Mouse (Mus musculus): Measurements from ENCODE around the gene Kcnc3.
A peak's percentile ranks its signal among the peaks of the same experiment; 100 is the strongest.

The Kcnc3 gene

GRCm38 (mm10) chr7:44571811-44572210 is 18.7 kb upstream of the Kcnc3 start:
- DNase-seq = no peak

GRCm38 (mm10) chr7:44572213-44572701 is 18.2 kb upstream of the Kcnc3 start, which contains the start of gene Napsa:
Gene Napsa, plus strand, starts transcription at chr7:44572380.
- DNase-seq = no peak

GRCm38 (mm10) chr7:44572956-44573484 is 17.4 kb upstream of the Kcnc3 start:
- DNase-seq = no peak

DNA sequence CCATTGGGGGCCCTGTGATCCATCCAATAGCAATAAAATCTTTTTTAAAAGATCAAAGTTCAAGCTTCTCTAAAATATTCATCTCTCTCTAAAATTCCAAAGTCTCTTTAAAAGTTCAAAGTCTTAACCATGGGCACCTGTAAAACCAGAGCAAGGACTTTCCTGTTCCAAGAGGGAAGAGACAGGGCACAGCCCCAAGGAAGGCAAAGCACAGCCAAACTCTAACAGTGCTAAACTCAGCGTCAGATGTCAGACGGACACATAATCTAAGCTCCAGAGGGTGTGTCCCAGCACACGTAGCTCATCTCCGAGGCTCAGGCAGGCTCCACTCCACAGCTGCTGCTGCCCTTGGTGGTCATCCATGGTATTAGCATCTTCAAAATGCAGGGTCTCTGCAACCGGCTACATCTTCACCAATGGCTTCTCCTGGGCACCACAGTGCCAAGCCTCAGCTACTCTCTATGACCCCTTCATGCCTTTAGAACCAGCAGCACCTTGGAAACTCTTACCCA is 14.1 kb upstream of the Kcnc3 start:
- DNase-seq = no peak

- no peak for DNase-seq
Measured at GRCm38 (mm10) chr7:44581637-44582036, 8.8 kb upstream of the Kcnc3 start.

DNA sequence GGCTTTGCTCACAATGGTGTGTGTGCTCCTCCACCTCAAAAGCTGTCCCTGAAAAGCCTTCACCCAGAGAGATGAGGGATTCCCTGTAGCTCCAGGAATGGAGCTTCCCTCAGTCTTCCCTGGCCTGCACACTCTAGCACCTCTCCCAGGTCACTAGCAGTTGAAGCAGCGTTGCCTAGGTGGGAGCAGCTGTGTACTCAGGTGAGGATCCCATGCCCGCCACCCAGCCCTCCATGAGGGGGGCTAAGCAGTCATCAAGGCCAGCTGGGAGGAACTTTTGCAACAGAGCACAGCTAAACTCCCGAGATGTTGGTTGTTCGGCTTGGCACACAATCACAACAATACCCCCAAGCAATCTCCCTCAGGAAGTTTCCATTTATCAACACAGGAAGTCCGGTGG is 7.8 kb upstream of the Kcnc3 start:
- DNase-seq = no peak

- no peak for DNase-seq
Measured at GRCm38 (mm10) chr7:44583146-44583545, 7.3 kb upstream of the Kcnc3 start.

DNA sequence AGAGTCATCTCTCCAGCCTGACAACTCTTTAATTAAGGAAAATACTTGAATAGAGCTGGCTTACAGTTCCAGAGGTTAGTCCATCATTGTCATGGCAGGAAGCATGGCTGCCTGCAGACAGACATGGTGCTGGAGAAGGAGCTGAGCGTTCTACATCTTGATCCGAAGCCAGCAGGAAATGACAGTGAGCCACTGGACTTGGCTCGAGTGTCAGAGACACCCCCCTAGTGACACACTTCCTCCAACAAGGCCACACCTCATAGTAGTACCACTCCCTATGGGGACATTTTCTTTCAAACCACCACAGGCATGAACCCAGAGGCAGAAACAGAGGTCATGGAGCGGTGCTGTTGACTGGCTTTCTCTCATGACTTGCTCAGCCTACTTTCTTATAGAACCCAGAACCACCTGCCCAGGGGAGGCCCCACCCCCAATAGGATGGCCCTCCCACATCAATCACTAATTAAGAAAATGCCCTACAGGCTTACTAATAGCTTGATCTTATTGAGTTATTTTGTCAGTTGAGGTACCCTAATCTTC is 6.1 kb upstream of the Kcnc3 start:
- no peak for DNase-seq

DNA sequence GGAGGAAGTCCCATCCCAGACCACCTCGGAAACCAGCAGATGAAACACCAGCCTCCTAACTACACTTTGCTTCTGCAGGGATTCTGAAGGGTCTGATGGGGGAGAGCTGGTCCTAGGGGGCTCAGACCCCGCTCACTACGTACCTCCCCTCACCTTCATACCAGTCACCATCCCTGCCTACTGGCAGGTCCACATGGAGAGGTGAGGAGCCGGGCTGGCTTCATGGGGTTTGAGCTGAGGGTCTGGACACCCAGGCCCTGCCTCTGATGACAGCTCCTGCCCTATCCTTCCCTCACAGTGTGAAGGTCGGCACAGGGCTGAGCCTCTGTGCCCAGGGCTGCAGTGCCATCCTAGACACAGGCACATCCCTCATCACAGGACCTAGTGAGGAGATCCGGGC is 5.5 kb upstream of the Kcnc3 start:
- DNase-seq = no peak

DNA sequence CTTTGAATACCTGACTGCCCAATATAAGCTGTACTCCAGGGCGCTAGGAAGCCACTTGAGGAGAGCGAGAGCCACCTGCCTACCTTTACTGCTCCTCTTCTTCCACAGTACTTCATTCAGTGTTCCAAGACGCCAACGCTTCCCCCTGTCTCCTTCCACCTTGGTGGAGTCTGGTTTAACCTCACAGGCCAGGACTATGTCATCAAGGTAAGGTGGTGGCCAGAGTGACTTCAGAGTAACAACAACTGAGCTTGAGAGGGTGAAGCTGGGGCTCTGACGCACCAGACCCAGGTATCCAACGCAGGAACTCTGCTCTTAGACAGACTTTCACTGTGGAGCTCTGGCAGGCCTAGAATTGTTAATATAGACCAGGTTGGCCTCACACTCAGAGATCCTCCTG is 4.9 kb upstream of the Kcnc3 start:
- no peak for DNase-seq

GRCm38 (mm10) chr7:44586518-44586917 is 3.9 kb upstream of the Kcnc3 start:
- peak; percentile 71 for DNase-seq

- peak; percentile 89 for DNase-seq
Measured at GRCm38 (mm10) chr7:44586930-44587329, 3.5 kb upstream of the Kcnc3 start.

DNA sequence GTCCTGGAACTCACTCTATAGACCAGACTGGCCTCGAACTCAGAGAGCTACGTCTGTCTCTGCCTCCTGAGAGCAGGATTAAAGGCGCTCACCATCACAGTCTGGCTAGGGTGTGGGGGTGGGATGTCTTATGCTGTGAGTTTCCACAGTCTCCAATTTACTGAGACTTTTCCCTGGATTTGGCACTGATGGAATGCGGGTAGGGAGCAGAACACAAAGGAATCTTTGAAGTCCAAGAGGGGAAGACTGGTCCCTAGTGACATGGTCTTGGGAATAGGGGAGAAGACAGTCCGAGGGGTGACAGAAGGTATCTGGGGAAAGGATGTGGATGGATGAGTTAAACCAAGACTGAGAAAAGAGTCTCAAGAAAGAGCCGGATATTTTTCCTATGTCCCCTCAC is 2.8 kb upstream of the Kcnc3 start:
- no peak for DNase-seq

- no peak for DNase-seq
Measured at GRCm38 (mm10) chr7:44588338-44588737, 2.1 kb upstream of the Kcnc3 start.

DNA sequence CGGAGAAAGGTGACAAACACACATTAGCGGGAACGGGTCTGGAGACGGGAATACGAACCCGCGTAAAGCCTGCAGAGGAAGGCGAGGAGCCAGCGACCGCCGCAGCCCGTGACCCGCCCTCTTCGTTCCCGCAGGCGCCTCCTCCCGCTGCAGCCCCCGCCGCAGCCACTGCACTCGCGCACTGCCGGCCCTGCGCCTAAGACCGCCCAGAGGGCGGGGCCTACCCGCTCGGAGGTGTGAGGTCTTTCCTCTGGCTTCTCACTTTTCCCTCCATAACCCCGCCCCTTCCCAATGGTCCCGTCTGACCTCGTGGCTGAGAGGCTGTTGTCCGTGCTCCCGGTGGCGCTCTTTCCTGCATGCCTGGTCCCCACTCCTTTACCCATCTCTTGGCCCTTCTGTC is 1.3 kb upstream of the Kcnc3 start:
- peak; percentile 83 for DNase-seq

- peak; percentile 58 for DNase-seq
Measured at GRCm38 (mm10) chr7:44589946-44590345, 518 bp upstream of the Kcnc3 start.

DNA sequence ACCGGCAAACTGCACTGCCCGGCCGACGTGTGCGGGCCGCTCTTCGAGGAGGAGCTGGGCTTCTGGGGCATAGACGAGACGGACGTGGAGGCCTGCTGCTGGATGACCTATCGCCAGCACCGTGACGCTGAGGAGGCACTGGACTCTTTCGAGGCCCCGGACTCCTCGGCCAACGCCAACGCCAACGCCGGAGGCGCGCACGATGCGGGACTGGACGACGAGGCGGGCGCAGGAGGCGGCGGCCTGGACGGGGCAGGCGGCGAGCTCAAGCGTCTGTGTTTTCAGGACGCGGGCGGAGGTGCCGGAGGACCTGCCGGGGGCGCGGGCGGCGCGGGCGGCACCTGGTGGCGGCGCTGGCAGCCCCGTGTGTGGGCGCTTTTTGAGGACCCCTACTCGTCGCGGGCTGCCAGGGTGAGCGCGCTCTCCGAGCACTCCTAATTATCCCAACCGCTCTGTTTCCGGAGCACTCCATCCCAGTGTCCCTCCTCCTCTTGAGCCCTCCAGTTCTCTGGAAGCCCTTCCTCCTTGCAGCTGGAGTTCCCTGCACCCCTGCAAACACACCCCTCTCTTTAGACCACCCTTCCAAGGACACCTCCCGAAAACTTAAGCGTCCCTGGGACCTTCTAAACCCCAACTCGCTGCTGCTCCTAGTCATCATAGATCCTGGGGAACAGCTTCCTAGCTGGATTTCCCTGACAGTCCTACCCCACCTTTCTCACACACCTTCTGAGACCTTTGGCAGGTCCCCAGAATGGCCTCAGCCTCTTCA is 1.1 kb downstream of the Kcnc3 start:
- no peak for DNase-seq

- DNase-seq = no peak
Measured at GRCm38 (mm10) chr7:44593051-44593450, 2.6 kb downstream of the Kcnc3 start.

DNA sequence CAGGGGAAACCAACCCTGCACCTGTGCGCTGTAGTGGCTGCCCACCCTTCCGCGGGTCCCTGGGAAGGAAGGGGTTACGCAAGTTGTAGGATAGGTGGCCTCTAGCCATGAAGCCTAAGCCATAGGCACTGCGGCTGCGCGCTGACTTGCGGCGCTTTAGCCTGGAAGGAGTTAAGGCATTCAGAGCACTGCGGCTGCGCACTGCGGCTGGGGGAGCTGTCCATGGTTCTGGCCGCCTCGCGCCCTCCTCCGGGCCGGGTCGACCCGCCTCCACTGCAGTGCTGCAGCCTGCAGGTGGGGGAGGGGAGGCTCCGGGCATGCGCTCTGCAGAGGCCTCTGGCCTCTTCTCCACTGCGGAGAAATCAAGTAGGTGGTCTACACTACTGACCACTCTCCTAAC is 3.3 kb downstream of the Kcnc3 start:
- peak; percentile 87 for DNase-seq

- DNase-seq = peak; percentile 74
Measured at GRCm38 (mm10) chr7:44594291-44594690, 3.8 kb downstream of the Kcnc3 start.

GRCm38 (mm10) chr7:44595131-44595561 is 4.7 kb downstream of the Kcnc3 start:
- DNase-seq = no peak

- DNase-seq = no peak
Measured at GRCm38 (mm10) chr7:44596051-44596450, 5.6 kb downstream of the Kcnc3 start.

DNA sequence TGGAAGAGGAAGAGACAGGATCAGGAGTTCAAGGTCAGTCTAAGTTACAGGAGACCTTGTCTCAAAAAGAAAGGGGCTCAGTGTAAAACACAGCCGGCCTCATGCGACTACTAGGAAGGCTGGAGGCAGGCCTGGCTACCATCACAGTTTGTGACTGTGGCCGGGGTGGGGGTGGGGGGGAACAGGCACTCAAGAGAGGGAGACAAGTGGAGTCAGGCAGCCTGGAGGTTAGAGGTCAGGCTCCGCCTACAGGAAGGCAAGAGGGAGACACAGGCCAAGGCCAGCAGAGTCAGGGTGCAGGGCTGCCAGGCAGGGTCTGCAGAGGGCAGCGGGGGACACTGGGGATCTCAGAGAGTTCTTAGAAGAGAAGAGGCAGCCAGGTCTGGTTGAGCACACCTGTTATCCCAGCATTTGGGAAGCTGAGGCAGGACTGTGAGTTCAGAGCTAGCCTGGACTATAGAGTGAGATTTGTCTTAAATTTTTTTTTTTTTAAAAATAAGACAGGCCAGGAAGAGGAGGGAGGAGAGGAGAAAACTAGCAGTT is 6.6 kb downstream of the Kcnc3 start:
- DNase-seq = no peak

- DNase-seq = no peak
Measured at GRCm38 (mm10) chr7:44597666-44598065, 7.2 kb downstream of the Kcnc3 start.

All from layer of hippocampus, adult 9-11 months (tissue).